Mouse (Mus musculus) neutrophil, adult 59 days (primary cell): ENCODE results near the gene Tmem110. TPM values are rescaled to one million over a fixed set of nuclear protein-coding genes. Genes with fewer than 3 reads are reported as not detected.

Experiments
- total RNA-seq, 2 experiments: library from RNA; stranded (reverse); gene quantifications; 1 replicate in 1 of 2; 2 replicates in 1 of 2; pipeline ENCODE4 v1.2.4; 2023

Tmem110 gene
- total RNA-seq = 10 to 100 TPM; 13.2 to 16.0 TPM

DNA sequence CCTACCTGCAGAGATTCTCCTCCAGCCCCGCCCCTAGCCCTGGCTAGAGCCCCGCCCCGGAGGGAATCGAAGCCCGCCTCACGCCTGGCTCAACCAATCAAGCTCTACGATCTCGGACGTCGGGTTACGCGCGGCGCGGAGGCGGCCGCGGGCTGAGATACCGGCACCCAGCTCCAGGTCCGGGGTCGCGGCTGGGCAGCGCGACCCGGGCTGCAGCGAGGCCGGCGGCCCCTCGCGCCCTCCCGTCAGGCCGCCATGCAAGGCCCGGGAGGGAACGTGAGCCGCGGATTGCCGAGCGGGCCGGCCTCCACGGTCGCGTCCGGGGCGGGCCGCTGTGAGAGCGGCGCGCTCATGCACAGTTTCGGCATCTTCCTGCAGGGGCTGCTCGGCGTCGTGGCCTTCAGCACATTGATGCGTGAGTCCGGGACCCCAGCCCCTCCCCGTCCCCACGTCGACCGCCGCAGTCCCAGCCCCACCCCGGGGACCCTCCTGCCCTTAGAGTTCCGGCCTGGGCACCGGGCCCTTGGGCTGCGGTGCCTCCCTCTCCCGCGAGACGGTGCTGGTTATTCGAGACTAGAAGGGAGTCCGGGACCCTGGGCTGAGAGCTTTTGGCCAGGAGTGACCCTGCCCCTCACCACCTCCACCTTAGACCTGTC, at the start of gene Tmem110:
Tmem110 (plus strand) TSS at position 115 of the 656 bp plus-strand sequence.

GRCm38 (mm10) chr14:30878958-30879571, 53.7 kb downstream of the Tmem110 start, which contains the start of gene Mustn1:
TSS of gene Mustn1 (plus strand) at chr14:30879200.

DNA sequence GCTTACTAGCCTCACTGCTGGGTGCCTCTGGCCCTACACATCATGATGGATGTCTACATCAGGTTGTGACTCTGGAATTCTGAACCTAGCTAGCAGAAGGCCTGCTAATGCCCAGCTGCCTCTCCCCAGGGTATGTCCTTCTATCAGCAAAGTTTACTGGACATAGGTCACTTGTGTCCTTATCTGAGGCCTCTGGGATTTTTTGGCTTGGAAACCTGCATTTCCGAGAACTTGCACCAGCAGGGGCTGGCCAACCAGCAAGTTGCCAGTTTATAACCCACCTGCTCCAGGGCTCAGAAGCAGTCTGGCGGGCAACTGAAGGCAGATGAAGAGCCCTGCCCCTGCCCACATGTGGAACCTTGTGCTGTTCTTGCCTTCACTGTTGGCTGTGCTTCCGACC, 60.8 kb downstream of the Tmem110 start, which contains the start of gene Itih4:
Itih4 (plus strand) TSS at position 273 of the 400 bp plus-strand sequence.

DNA sequence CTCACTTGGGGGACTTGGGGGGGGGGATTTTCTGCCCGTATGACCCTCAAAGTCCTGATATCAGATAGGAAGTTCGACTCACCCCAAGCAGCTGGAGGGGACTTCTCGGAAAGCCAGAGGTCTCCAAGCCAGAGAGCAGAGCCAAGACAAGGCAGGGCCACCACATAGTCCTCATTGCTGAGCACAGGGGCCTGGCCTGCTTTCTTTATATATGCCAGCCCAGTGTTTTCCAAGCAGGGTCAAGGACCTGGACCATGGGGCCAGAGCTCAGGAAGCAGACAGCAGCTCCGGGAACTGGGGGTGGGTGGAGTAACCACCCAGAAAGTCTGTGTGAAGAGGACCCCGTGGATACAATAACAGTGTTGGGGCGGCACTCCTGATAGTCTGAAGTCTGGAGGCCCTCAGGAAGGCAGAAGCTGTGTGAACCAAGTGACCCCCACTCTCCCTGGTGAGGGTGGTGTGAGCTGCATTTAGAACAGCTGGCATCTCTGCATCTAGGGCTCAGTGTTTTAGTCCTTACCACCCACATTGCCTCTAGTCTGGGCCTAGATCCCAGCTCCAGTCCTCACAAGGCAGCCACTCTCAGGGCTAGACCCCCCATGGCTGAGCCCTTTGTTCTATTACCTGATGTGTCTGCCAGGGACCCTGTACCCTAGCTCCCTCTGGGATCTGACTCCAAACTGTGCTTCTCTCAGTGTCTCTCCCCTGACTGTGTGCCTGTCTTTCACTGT, 98.2 kb downstream of the Tmem110 start, which contains the start of gene Itih3:
Itih3 (minus strand) TSS at position 386 of the 731 bp plus-strand sequence.

Other genes starting within 250 kb of the Tmem110 start
- gene Prkcd, start 199.4 kb upstream of the Tmem110 start, total RNA-seq = 100 to 1,000 TPM; 646 to 686 TPM
- gene Rft1, start 171.2 kb upstream of the Tmem110 start, total RNA-seq = 1 to 10 TPM; 7.5 to 9.4 TPM
- 10 to 100 TPM; 13.1 to 13.7 TPM for gene Sfmbt1, start 110.7 kb upstream of the Tmem110 start, total RNA-seq
- 1 to 10 TPM in 1 of 2 experiments, under 1 TPM in 1; 0.87 to 1.2 TPM for gene Mustn1, start 53.6 kb downstream of the Tmem110 start, total RNA-seq
- gene Itih4, start 60.9 kb downstream of the Tmem110 start, total RNA-seq = under 1 TPM in 1 of 2 experiments, not detected in 1; 0.31 TPM
- not detected for gene Itih3, start 98.2 kb downstream of the Tmem110 start, total RNA-seq
- not detected for gene Itih1, start 117.7 kb downstream of the Tmem110 start, total RNA-seq
- gene Nek4, start 125.8 kb downstream of the Tmem110 start, total RNA-seq = 1 to 10 TPM; 3.0 to 4.3 TPM
- 10 to 100 TPM; 12.1 to 15.0 TPM for gene Glt8d1, start 175.8 kb downstream of the Tmem110 start, total RNA-seq
- gene Spcs1, start 176.1 kb downstream of the Tmem110 start, total RNA-seq = 10 to 100 TPM; 72.3 to 84.1 TPM
- 10 to 100 TPM; 50.0 to 53.1 TPM for gene Pbrm1, start 193.5 kb downstream of the Tmem110 start, total RNA-seq
- gene Gnl3, start 193.6 kb downstream of the Tmem110 start, total RNA-seq = 10 to 100 TPM; 47.4 to 66.5 TPM